Mouse (Mus musculus) MEL (cell line): ENCODE measurements at regions not wholly inside any gene's neighbourhood (a gene's known extent, or its start where the extent isn't known, plus 50 kb on each side); places are given as distances from the start of the nearest gene placed in this dataset.

Source experiments
- DNase-seq: peaks from one replicate; pipeline ENCODE4 v3.0.0; 2011; ENCODE audit warnings: low read depth, low spot score
- H3K27ac ChIP-seq: 2 replicates; pipeline ENCODE4 v1.5.1; 2012; ENCODE audit warnings: low read depth, mild to moderate bottlenecking, control low read depth, low read length, moderate library complexity; ENCODE audit not compliant: control insufficient read depth
- H3K27me3 ChIP-seq, 2 experiments: fragments of 150-350 bp in 1 of 2; sonication (generic) in 1 of 2; 2 replicates each; pipeline ENCODE4 v1.6.1; 2012; ENCODE audit warnings: low read length in 2 of 2, mild to moderate bottlenecking in 2 of 2, improper control_type of control experiment in 1 of 2, moderate library complexity in 1 of 2; ENCODE audit not compliant: insufficient read depth in 2 of 2, control insufficient read depth in 1 of 2
- H3K36me3 ChIP-seq, 2 experiments: 2 replicates each; pipeline ENCODE4 v1.6.1; 2012 to 2014; ENCODE audit warnings: low read length in 2 of 2, improper control_type of control experiment in 1 of 2, inconsistent platforms in 1 of 2, mild to moderate bottlenecking in 1 of 2; ENCODE audit not compliant: insufficient read depth in 2 of 2, control insufficient read depth in 1 of 2
- H3K4me1 ChIP-seq, 2 experiments: fragments of 150-350 bp in 1 of 2; sonication (generic) in 1 of 2; 2 replicates each; pipeline ENCODE4 v1.6.1; 2012; ENCODE audit warnings: low read length in 2 of 2, improper control_type of control experiment in 1 of 2, mild to moderate bottlenecking in 1 of 2; ENCODE audit not compliant: insufficient read depth in 2 of 2, control insufficient read depth in 1 of 2
- H3K4me3 ChIP-seq, 2 experiments: fragments of 150-350 bp in 1 of 2; sonication (generic) in 1 of 2; 2 replicates each; pipeline ENCODE4 v1.5.1; 2012; ENCODE audit warnings: low read depth in 2 of 2, low read length in 2 of 2, mild to moderate bottlenecking in 2 of 2, moderate library complexity in 2 of 2, control low read depth in 1 of 2, improper control_type of control experiment in 1 of 2; ENCODE audit not compliant: control insufficient read depth in 1 of 2, insufficient read depth in 1 of 2
- H3K79me2 ChIP-seq: 2 replicates; pipeline ENCODE4 v1.6.1; 2012; ENCODE audit warnings: mild to moderate bottlenecking, low read length, moderate library complexity; ENCODE audit not compliant: control insufficient read depth, poor library complexity, insufficient read depth
- H3K9ac ChIP-seq: 2 replicates; pipeline ENCODE4 v1.6.1; 2012; ENCODE audit warnings: low read depth, mild to moderate bottlenecking, control low read depth, low read length, moderate library complexity; ENCODE audit not compliant: control insufficient read depth, poor library complexity, severe bottlenecking
- H3K9me3 ChIP-seq: fragments of 150-350 bp; sonication (generic); replicated peaks from 2 replicates; pipeline ENCODE4 v1.6.1; 2012; ENCODE audit warnings: mild to moderate bottlenecking, low read length, improper control_type of control experiment, moderate library complexity; ENCODE audit not compliant: insufficient read depth
- CHD1 ChIP-seq: IDR thresholded peaks from 2 replicates; pipeline ENCODE4 v1.6.1; 2012; ENCODE audit warnings: low read depth, mild to moderate bottlenecking, inconsistent platforms, low read length, improper control_type of control experiment
- CHD2 ChIP-seq: IDR thresholded peaks from 2 replicates; pipeline ENCODE4 v1.6.1; 2011; ENCODE audit warnings: low read length, improper control_type of control experiment
- CTCF ChIP-seq, 3 experiments: IDR thresholded peaks in 2 of 3; conservative IDR thresholded peaks in 1 of 3; 2 replicates each; pipeline ENCODE4 v1.5.1; 2011 to 2012; ENCODE audit warnings: low read length in 3 of 3, low read depth in 2 of 3, mild to moderate bottlenecking in 2 of 3, improper control_type of control experiment in 1 of 3, inconsistent platforms in 1 of 3, mixed read lengths in 1 of 3, moderate library complexity in 1 of 3; ENCODE audit not compliant: control insufficient read depth in 1 of 3, insufficient read depth in 1 of 3, poor library complexity in 1 of 3, severe bottlenecking in 1 of 3
- E2F4 ChIP-seq: IDR thresholded peaks from 2 replicates; pipeline ENCODE4 v1.6.1; 2011; ENCODE audit warnings: low read depth, low read length, improper control_type of control experiment, borderline replicate concordance
- ELF1 ChIP-seq: IDR thresholded peaks from 2 replicates; pipeline ENCODE4 v1.6.1; 2014; ENCODE audit warnings: low read depth, mild to moderate bottlenecking, inconsistent platforms, low read length, improper control_type of control experiment, moderate library complexity
- EP300 ChIP-seq, 2 experiments: IDR thresholded peaks; 2 replicates each; pipeline ENCODE4 v1.6.1; 2011; ENCODE audit warnings: improper control_type of control experiment in 2 of 2, low read length in 2 of 2, low read depth in 1 of 2, mild to moderate bottlenecking in 1 of 2
- ETS1 ChIP-seq: IDR thresholded peaks from 2 replicates; pipeline ENCODE4 v1.6.1; 2012; ENCODE audit warnings: low read depth, mild to moderate bottlenecking, inconsistent platforms, low read length, improper control_type of control experiment, moderate library complexity
- GABPA ChIP-seq: IDR thresholded peaks from 2 replicates; pipeline ENCODE4 v1.6.1; 2012; ENCODE audit warnings: low read depth, mild to moderate bottlenecking, inconsistent platforms, low read length, improper control_type of control experiment, moderate library complexity
- GATA1 ChIP-seq: IDR thresholded peaks from 2 replicates; pipeline ENCODE4 v1.6.1; 2011; ENCODE audit warnings: low read depth, low read length, improper control_type of control experiment
- HCFC1 ChIP-seq: IDR thresholded peaks from 2 replicates; pipeline ENCODE4 v1.6.1; 2012; ENCODE audit warnings: low read depth, mild to moderate bottlenecking, inconsistent platforms, low read length, improper control_type of control experiment, moderate library complexity
- JUND ChIP-seq: IDR thresholded peaks from 2 replicates; pipeline ENCODE4 v1.6.1; 2011; ENCODE audit warnings: low read depth, mild to moderate bottlenecking, improper control_type of control experiment, low read length
- KAT2A ChIP-seq: conservative IDR thresholded peaks from 2 replicates; pipeline ENCODE4 v1.6.1; 2012; ENCODE audit warnings: low read depth, low read length, improper control_type of control experiment, inconsistent platforms
- MEF2A ChIP-seq: IDR thresholded peaks from 2 replicates; pipeline ENCODE4 v1.6.1; 2014; ENCODE audit warnings: low read depth, mild to moderate bottlenecking, inconsistent platforms, low read length, improper control_type of control experiment; ENCODE audit not compliant: poor library complexity, insufficient replicate concordance, severe bottlenecking; ENCODE audit errors: extremely low read depth
- MYB ChIP-seq: IDR thresholded peaks from 2 replicates; pipeline ENCODE4 v1.6.1; 2011; ENCODE audit warnings: mild to moderate bottlenecking, low read depth, low read length, improper control_type of control experiment
- MYC ChIP-seq: IDR thresholded peaks from 2 replicates; pipeline ENCODE4 v1.6.1; 2011; ENCODE audit warnings: low read depth, mild to moderate bottlenecking, low read length, improper control_type of control experiment, moderate library complexity
- POLR2A ChIP-seq, 2 experiments: IDR thresholded peaks; 2 replicates each; pipeline ENCODE4 v1.6.1; 2011 to 2012; ENCODE audit warnings: low read length in 2 of 2, mild to moderate bottlenecking in 2 of 2, control low read depth in 1 of 2, improper control_type of control experiment in 1 of 2, low read depth in 1 of 2, moderate library complexity in 1 of 2; ENCODE audit not compliant: control insufficient read depth in 1 of 2, insufficient read depth in 1 of 2, poor library complexity in 1 of 2
- POLR2AphosphoS2 ChIP-seq: IDR thresholded peaks from 2 replicates; pipeline ENCODE4 v1.6.1; 2011; ENCODE audit warnings: low read length, improper control_type of control experiment
- RAD21 ChIP-seq: IDR thresholded peaks from 2 replicates; pipeline ENCODE4 v1.6.1; 2011; ENCODE audit warnings: mild to moderate bottlenecking, low read depth, low read length, improper control_type of control experiment
- RCOR1 ChIP-seq: IDR thresholded peaks from 2 replicates; pipeline ENCODE4 v1.6.1; 2012; ENCODE audit warnings: low read depth, mild to moderate bottlenecking, inconsistent platforms, low read length, improper control_type of control experiment
- TBP ChIP-seq: IDR thresholded peaks from 2 replicates; pipeline ENCODE4 v1.8.0; 2011; ENCODE audit warnings: low read depth, low read length, improper control_type of control experiment
- TCF12 ChIP-seq: IDR thresholded peaks from 2 replicates; pipeline ENCODE4 v1.6.1; 2014; ENCODE audit warnings: low read depth, mild to moderate bottlenecking, inconsistent platforms, low read length, improper control_type of control experiment, moderate library complexity
- USF1 ChIP-seq: IDR thresholded peaks from 2 replicates; pipeline ENCODE4 v1.6.1; 2014; ENCODE audit warnings: low read depth, mild to moderate bottlenecking, inconsistent platforms, low read length, improper control_type of control experiment, moderate library complexity
- ZKSCAN1 ChIP-seq: IDR thresholded peaks from 2 replicates; pipeline ENCODE4 v1.6.1; 2012; ENCODE audit warnings: low read depth, mild to moderate bottlenecking, inconsistent platforms, low read length, improper control_type of control experiment, moderate library complexity
- ZMIZ1 ChIP-seq: IDR thresholded peaks from 2 replicates; pipeline ENCODE4 v1.6.1; 2012; ENCODE audit warnings: low read depth, mild to moderate bottlenecking, inconsistent platforms, low read length, improper control_type of control experiment, moderate library complexity
- ZNF384 ChIP-seq: IDR thresholded peaks from 2 replicates; pipeline ENCODE4 v1.6.1; 2012; ENCODE audit warnings: low read depth, mild to moderate bottlenecking, inconsistent platforms, low read length, improper control_type of control experiment

DNA sequence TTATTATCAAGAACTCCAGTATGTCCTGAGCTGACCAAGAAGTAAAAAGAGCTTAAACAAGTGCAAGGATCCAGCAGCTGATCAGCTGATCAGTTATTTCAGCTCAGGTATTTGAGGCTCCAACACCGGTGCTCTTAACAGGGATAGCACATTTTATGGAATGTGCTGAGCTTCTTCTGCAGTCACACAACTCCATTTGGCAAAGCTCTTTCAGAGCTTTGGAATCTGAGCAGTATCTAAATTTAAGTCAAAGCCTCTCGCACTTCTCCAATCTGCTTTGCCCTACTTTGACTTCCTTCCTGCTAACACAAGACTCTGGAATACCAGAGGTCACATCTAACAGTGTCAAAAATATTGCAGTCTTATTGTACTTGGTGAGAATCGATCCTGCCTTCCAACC lies 761.4 kb downstream of the Stim2 start:
- Histone ChIP-seq H3K36me3 (no peaks in the 10 kb centered on the region), H3K27me3 (no peaks in the 10 kb centered on the region), H3K4me1 (no peaks in the 10 kb centered on the region), H3K9me3 (no peaks in the 10 kb centered on the region), H3K27ac (no peak overlapping the region), H3K9ac (no peak overlapping the region), H3K79me2 (no peaks in the 10 kb centered on the region), H3K4me3 (no peak overlapping the region)
- no peak for TF ChIP-seq CHD1
- TF ChIP-seq ELF1: no peak
- TF ChIP-seq EP300 (IDR thresholded peaks at IDR 0.05; ENCODE audit: low read depth in 1 of 2, low read length in 2 of 2): no peak
- no peak for TF ChIP-seq TCF12
- no peak for TF ChIP-seq HCFC1
- no peak for TF ChIP-seq MYB
- no peak for TF ChIP-seq USF1
- no peak for TF ChIP-seq KAT2A
- TF ChIP-seq POLR2A (IDR thresholded peaks at IDR 0.05; ENCODE audit: control insufficient read depth in 1 of 2, insufficient read depth in 1 of 2, low read depth in 1 of 2, low read length in 2 of 2, poor library complexity in 1 of 2): no peak
- TF ChIP-seq ZNF384: no peak
- TF ChIP-seq RCOR1: no peak
- no peak for TF ChIP-seq MEF2A
- TF ChIP-seq E2F4: no peak
- TF ChIP-seq TBP: no peak
- no peak for DNase-seq

DNA sequence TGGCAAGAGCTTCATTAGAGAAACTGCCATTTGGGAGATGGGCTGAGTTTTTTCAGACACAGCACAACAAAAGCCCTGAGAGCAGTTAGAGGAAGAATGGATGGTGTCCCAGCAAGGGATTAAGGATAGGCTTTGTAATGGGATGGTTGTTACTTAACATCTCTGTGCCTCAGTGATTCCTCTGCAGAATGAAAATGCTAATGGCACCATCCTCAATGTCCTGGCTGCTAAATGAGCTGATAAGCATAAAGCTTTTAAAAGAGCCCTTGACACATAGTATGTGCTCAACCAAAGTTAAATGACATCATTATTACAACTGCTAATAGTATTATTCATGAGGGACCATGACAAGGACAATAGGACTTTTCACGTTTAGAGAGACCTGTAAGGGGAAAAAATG lies 764.7 kb downstream of the Stim2 start:
- H3K27ac ChIP-seq: no peak overlapping the region
- no peaks in the 10 kb centered on the region for H3K4me1 ChIP-seq
- no peaks in the 10 kb centered on the region for H3K9me3 ChIP-seq
- no peaks in the 10 kb centered on the region for H3K79me2 ChIP-seq
- H3K36me3 ChIP-seq: no peaks in the 10 kb centered on the region
- DNase-seq: no peak
- no peak overlapping the region for H3K9ac ChIP-seq
- no peak overlapping the region for H3K4me3 ChIP-seq
- TF ChIP-seq CTCF (IDR thresholded peaks at IDR 0.05 in 2 of 3, conservative IDR thresholded peaks at IDR 0.05 in 1 of 3; ENCODE audit: control insufficient read depth in 1 of 3, insufficient read depth in 1 of 3, low read depth in 2 of 3, low read length in 3 of 3, poor library complexity in 1 of 3, severe bottlenecking in 1 of 3) (no peak), ELF1 (no peak), EP300 (IDR thresholded peaks at IDR 0.05; ENCODE audit: low read depth in 1 of 2, low read length in 2 of 2) (no peak), USF1 (no peak), POLR2AphosphoS2 (no peak), KAT2A (no peak), MYC (no peak), GATA1 (no peak), TBP (no peak), CHD2 (no peak), JUND (no peak), MEF2A (no peak), RAD21 (no peak), POLR2A (IDR thresholded peaks at IDR 0.05; ENCODE audit: control insufficient read depth in 1 of 2, insufficient read depth in 1 of 2, low read depth in 1 of 2, low read length in 2 of 2, poor library complexity in 1 of 2) (no peak), ZKSCAN1 (no peak), ZMIZ1 (no peak), ETS1 (no peak), GABPA (no peak)
- no peaks in the 10 kb centered on the region for H3K27me3 ChIP-seq
